Mouse (Mus musculus) spleen, adult 2 months (tissue): ENCODE results near the gene Coil.

Experiments
- CTCF ChIP-seq: fragments of 200-500 bp; IDR thresholded peaks from 2 replicates; pipeline ENCODE4 v1.5.1; 2011; ENCODE audit warnings: mild to moderate bottlenecking, inconsistent platforms; ENCODE audit not compliant: insufficient read depth, insufficient read length, insufficient replicate concordance; ENCODE audit errors: extremely low read depth
- POLR2A ChIP-seq: fragments of 200-500 bp; IDR thresholded peaks from 2 replicates; pipeline ENCODE4 v1.6.1; 2011; ENCODE audit warnings: low read depth, low read length, inconsistent platforms

DNA sequence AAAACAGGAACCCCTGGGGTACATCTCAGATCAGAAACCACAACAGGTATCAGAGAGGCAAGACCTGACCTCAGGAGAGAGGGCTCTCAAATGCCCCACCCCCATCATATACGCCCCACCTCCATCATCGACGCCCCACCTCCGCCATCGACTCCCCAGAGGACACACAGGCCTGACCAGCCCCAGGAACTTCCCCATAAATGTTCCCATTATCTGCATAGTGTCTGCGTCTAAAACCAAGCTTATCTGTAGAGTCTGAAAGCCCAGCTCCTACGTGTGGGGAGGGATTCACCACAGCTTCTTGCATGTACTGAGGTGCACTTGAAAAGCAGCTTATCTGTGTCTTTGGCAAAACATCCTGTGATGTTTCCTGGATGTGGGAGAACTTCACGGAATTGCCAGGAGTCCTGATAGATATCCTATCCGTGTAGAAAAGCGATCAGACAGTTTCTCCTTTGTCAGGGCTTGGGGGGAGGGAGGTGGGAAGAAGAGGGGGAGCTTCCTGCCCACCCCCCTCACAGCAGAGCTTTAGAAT is 58.9 kb downstream of the Coil start:
- TF ChIP-seq POLR2A (no peak), CTCF (no peak)
